9 mouse cellular contexts compared by ENCODE assay signal in the genomic region with DNA sequence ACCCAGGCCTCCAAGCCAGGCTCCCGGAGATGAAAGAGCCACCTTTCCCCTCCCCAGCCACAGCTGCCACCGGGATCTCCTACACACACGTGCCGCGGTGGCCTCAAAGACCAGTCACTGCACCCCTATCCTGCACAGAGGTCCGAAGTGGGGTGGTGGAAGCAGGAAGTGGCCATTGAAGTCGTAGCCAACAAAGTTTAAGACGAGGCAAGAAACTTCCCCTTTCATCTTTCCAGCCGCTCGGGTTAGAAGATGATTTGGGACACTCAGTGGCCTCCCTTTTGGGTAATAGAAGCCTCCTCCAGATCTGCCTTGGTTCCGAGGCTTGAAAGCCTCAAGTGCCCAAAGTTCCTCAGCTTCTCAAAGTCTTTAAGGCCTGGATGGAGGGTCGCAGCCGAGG. TPM values are rescaled to one million over a fixed set of nuclear protein-coding genes. Genes with fewer than 3 reads are reported as not detected.
DNase-seq lines count a peak whose midpoint lies in the region; ATAC-seq and TF ChIP-seq lines count a peak whose summit lies in the region.
"Had no signal": no experiment of that assay in that cellular context is flagged by ENCODE, and none has a peak within 500 bp of the region (broad histone marks: within the 10 kb centered on the region; RNA-seq: fewer than 3 reads in every experiment).

No protein-coding gene starts in this region.

- peak overlapping the region; percentile 93 for H3K4me2 ChIP-seq in liver, embryonic 11.5 days
- peak overlapping the region; percentile 97 for H3K4me2 ChIP-seq in stomach, embryonic 14.5 days (replicated peaks; ENCODE audit: low read depth, low read length)

- peaks cover 15% of the 10 kb centered on the region for H3K36me3 ChIP-seq in forebrain, embryonic 10.5 days (replicated peaks)
- H3K36me3 ChIP-seq in liver, embryonic 11.5 days (ENCODE audit: control insufficient read depth, insufficient read depth, low read length), result no peaks in the 10 kb centered on the region; the same call in 1 of the 2 replicates
- H3K36me3 ChIP-seq in stomach, embryonic 14.5 days (ENCODE audit: control insufficient read depth, insufficient read depth, low read length), result no peaks in the 10 kb centered on the region

- peak overlapping the region; percentile 96 for H3K4me3 ChIP-seq in gastrocnemius, adult 2 months
- peak overlapping the region; percentile 85 for H3K4me3 ChIP-seq in forebrain, embryonic 10.5 days
- H3K4me3 ChIP-seq in liver, embryonic 11.5 days (ENCODE audit: low read depth, low read length), result peak overlapping the region; percentile 93
- H3K4me3 ChIP-seq in stomach, embryonic 14.5 days (ENCODE audit: low read depth, low read length), result peak overlapping the region; percentile 81

- H3K4me1 ChIP-seq in forebrain, embryonic 10.5 days, result peaks cover 99% of the 10 kb centered on the region
- peaks cover 70% of the 10 kb centered on the region for H3K4me1 ChIP-seq in liver, embryonic 11.5 days (replicated peaks; ENCODE audit: control insufficient read depth, insufficient read depth, low read length)
- H3K4me1 ChIP-seq in stomach, embryonic 14.5 days (ENCODE audit: control insufficient read depth, insufficient read depth, low read length), result peaks cover 69% of the 10 kb centered on the region

- no peak for TF ChIP-seq CTCF in gastrocnemius, adult 2 months (IDR thresholded peaks at IDR 0.05)

- H3K27ac ChIP-seq in gastrocnemius, adult 2 months, result peak overlapping the region; percentile 97
- peak overlapping the region; percentile 96 for H3K27ac ChIP-seq in forebrain, embryonic 10.5 days
- H3K27ac ChIP-seq in liver, embryonic 11.5 days (ENCODE audit: low read depth, low read length), result peak overlapping the region; percentile 99
- peak overlapping the region; percentile 99 for H3K27ac ChIP-seq in stomach, embryonic 14.5 days (ENCODE audit: low read length)

- H3K9me3 ChIP-seq in forebrain, embryonic 10.5 days, result no peaks in the 10 kb centered on the region
- no peaks in the 10 kb centered on the region for H3K9me3 ChIP-seq in liver, embryonic 11.5 days (ENCODE audit: control insufficient read depth, low read length)
- H3K9me3 ChIP-seq in stomach, embryonic 14.5 days (ENCODE audit: control insufficient read depth, low read depth, low read length), result no peaks in the 10 kb centered on the region

- ATAC-seq in liver, embryonic 11.5 days (replicated peaks; ENCODE audit: low FRiP score), result no peak
- ATAC-seq in stomach, embryonic 14.5 days (ENCODE audit: insufficient number of reproducible peaks, insufficient read depth, low FRiP score, low read depth), result no peak
- ATAC-seq: Patski had no signal

- intact Hi-C loops in gastrocnemius, adult 2 months (cut with DNase I), result loop anchor here (2.0 kb wide), 1 partner anchor 15 kb away; no protein-coding TSS in a partner anchor

- DNase-seq in gastrocnemius, adult 2 months, result no peak
- no peak for DNase-seq in gastrocnemius, postnatal 10 days
- DNase-seq in 416B (ENCODE audit: low read depth), result peak; percentile 59
- DNase-seq in forebrain, embryonic 10.5 days (ENCODE audit: extremely low spot score, low spot score), result no peak
- no peak for DNase-seq in liver, embryonic 11.5 days (ENCODE audit: low spot score)
- DNase-seq in adrenal gland, adult (ENCODE audit: inconsistent age in 2 of 2, low spot score in 1 of 2), result no peak
- DNase-seq in thymus, postnatal 10 days (ENCODE audit: low spot score in 2 of 2), result no peak

- peak overlapping the region; percentile 98 for H3K9ac ChIP-seq in liver, embryonic 11.5 days (ENCODE audit: low read depth, low read length)
- peak overlapping the region; percentile 94 for H3K9ac ChIP-seq in stomach, embryonic 14.5 days (replicated peaks; ENCODE audit: low read depth, low read length)

- WGBS in forebrain, embryonic 10.5 days, result under 1% methylated on average over 13 of the region's 13 CpGs
- WGBS in liver, embryonic 11.5 days, result under 1% methylated on average over 13 of the region's 13 CpGs
- WGBS in stomach, embryonic 14.5 days, result 4% methylated on average over 13 of the region's 13 CpGs

- H3K27me3 ChIP-seq in forebrain, embryonic 10.5 days (ENCODE audit: poor library complexity, severe bottlenecking), result no peaks in the 10 kb centered on the region
- H3K27me3 ChIP-seq in liver, embryonic 11.5 days (replicated peaks; ENCODE audit: control insufficient read depth, insufficient read depth, low read length), result no peaks in the 10 kb centered on the region
- no peaks in the 10 kb centered on the region for H3K27me3 ChIP-seq in stomach, embryonic 14.5 days (ENCODE audit: control insufficient read depth, insufficient read depth, low read length)
- H3K27me3 ChIP-seq: Patski had no signal

RNA-seq across cellular contexts. Expression of gene Elmsan1, which starts 26.4 kb away (rescaled TPM):
- total RNA-seq in gastrocnemius, adult 2 months (2021), result 10 to 100 TPM; 10.2 to 11.9 TPM
- 10 to 100 TPM; 15.6 to 18.5 TPM for total RNA-seq in gastrocnemius, postnatal 10 days (2021)
- 7.0 and 8.7 TPM in 2 replicates for polyA plus RNA-seq in forebrain, embryonic 10.5 days (2016; fragmentation: Nextera tagmentation; extraction: Ambion mirVana)
- 12.6 and 13.4 TPM in 2 replicates for polyA plus RNA-seq in liver, embryonic 11.5 days (2014; fragmentation: Nextera tagmentation; extraction: Ambion mirVana)
- 10.2 and 10.6 TPM in 2 replicates for polyA plus RNA-seq in stomach, embryonic 14.5 days (2014; fragmentation: Nextera tagmentation; extraction: Ambion mirVana)

RNA-seq across cellular contexts. Expression of gene Pnma1, which starts 44.0 kb away (rescaled TPM):
- under 1 TPM; 0.10 to 0.17 TPM for total RNA-seq in gastrocnemius, adult 2 months (2021)
- total RNA-seq in gastrocnemius, postnatal 10 days (2021), result under 1 TPM; 0.23 to 0.54 TPM
- 1.3 and 1.8 TPM in 2 replicates for polyA plus RNA-seq in forebrain, embryonic 10.5 days (2016; fragmentation: Nextera tagmentation; extraction: Ambion mirVana)
- polyA plus RNA-seq in liver, embryonic 11.5 days (2014; fragmentation: Nextera tagmentation; extraction: Ambion mirVana), result 0.27 and 0.53 TPM in 2 replicates
- 0.45 and 0.90 TPM in 2 replicates for polyA plus RNA-seq in stomach, embryonic 14.5 days (2014; fragmentation: Nextera tagmentation; extraction: Ambion mirVana)
